Mouse (Mus musculus): ENCODE data around the gene Ost4. TPM values are rescaled to one million over a fixed set of nuclear protein-coding genes. Genes with fewer than 3 reads are reported as not detected.

Ost4 gene
- polyA plus RNA-seq, 1 experiment: 174 TPM

GRCm38 (mm10) chr5:30931378-30931777 lies 23.8 kb upstream of the Ost4 start:
- DNase-seq: no peak
- TF ChIP-seq POLR2A (IDR thresholded peaks at IDR 0.05; ENCODE audit: borderline replicate concordance, insufficient read depth, low read length): no peak
- TF ChIP-seq CTCF (IDR thresholded peaks at IDR 0.05; ENCODE audit: borderline replicate concordance, insufficient read depth, low read depth, low read length): no peak
- 73% methylated on average over 4 of the region's 4 CpGs for WGBS
- Histone ChIP-seq H3K27me3 (ENCODE audit: control insufficient read depth, insufficient read depth, low read length) (no peaks in the 10 kb centered on the region), H3K4me1 (ENCODE audit: control insufficient read depth, insufficient read depth, low read length) (0 out of 2 replicates have a peak, but pooled peaks cover 3% of the 10 kb centered on the region), H3K4me3 (replicated peaks; ENCODE audit: insufficient read depth, low read depth, low read length) (no peak overlapping the region), H3K27ac (ENCODE audit: insufficient read depth, low read length) (no peak overlapping the region)

- H3K4me3 ChIP-seq (replicated peaks; ENCODE audit: insufficient read depth, low read depth, low read length): no peak overlapping the region
- H3K27ac ChIP-seq (ENCODE audit: insufficient read depth, low read length): no peak overlapping the region
- no peaks in the 10 kb centered on the region for H3K27me3 ChIP-seq (ENCODE audit: control insufficient read depth, insufficient read depth, low read length)
- TF ChIP-seq CTCF (IDR thresholded peaks at IDR 0.05; ENCODE audit: borderline replicate concordance, insufficient read depth, low read depth, low read length) (no peak), POLR2A (IDR thresholded peaks at IDR 0.05; ENCODE audit: borderline replicate concordance, insufficient read depth, low read length) (no peak)
- no peak for DNase-seq
- 0 out of 2 replicates have a peak, but pooled peaks cover 3% of the 10 kb centered on the region for H3K4me1 ChIP-seq (ENCODE audit: control insufficient read depth, insufficient read depth, low read length)
- 37% methylated on average over 6 of the region's 6 CpGs for WGBS
Measured at GRCm38 (mm10) chr5:30930846-30931245, 23.3 kb upstream of the Ost4 start.

- H3K4me1 ChIP-seq (ENCODE audit: control insufficient read depth, insufficient read depth, low read length): 0 out of 2 replicates have a peak, but pooled peaks cover 3% of the 10 kb centered on the region
- 9% methylated on average over 4 of the region's 4 CpGs for WGBS
- DNase-seq: peak; percentile 79 to 83
- peak; percentile 85 for TF ChIP-seq CTCF (IDR thresholded peaks at IDR 0.05; ENCODE audit: borderline replicate concordance, insufficient read depth, low read depth, low read length)
- TF ChIP-seq POLR2A (IDR thresholded peaks at IDR 0.05; ENCODE audit: borderline replicate concordance, insufficient read depth, low read length): no peak
- H3K27me3 ChIP-seq (ENCODE audit: control insufficient read depth, insufficient read depth, low read length): no peaks in the 10 kb centered on the region
- no peak overlapping the region for H3K4me3 ChIP-seq (replicated peaks; ENCODE audit: insufficient read depth, low read depth, low read length)
- no peak overlapping the region for H3K27ac ChIP-seq (ENCODE audit: insufficient read depth, low read length)
Measured at GRCm38 (mm10) chr5:30930121-30930520, 22.5 kb upstream of the Ost4 start.

- Histone ChIP-seq H3K4me3 (replicated peaks; ENCODE audit: insufficient read depth, low read depth, low read length) (no peak overlapping the region), H3K27ac (ENCODE audit: insufficient read depth, low read length) (no peak overlapping the region), H3K4me1 (ENCODE audit: control insufficient read depth, insufficient read depth, low read length) (0 out of 2 replicates have a peak, but pooled peaks cover 3% of the 10 kb centered on the region), H3K27me3 (ENCODE audit: control insufficient read depth, insufficient read depth, low read length) (no peaks in the 10 kb centered on the region)
- peak; percentile 38 to 57 for DNase-seq
- TF ChIP-seq POLR2A (IDR thresholded peaks at IDR 0.05; ENCODE audit: borderline replicate concordance, insufficient read depth, low read length) (no peak), CTCF (IDR thresholded peaks at IDR 0.05; ENCODE audit: borderline replicate concordance, insufficient read depth, low read depth, low read length) (no peak)
- WGBS: 39% methylated on average over 7 of the region's 7 CpGs
Measured at GRCm38 (mm10) chr5:30927945-30928529, 20.4 kb upstream of the Ost4 start.

GRCm38 (mm10) chr5:30926073-30926472 lies 18.5 kb upstream of the Ost4 start:
- no peak for TF ChIP-seq POLR2A (IDR thresholded peaks at IDR 0.05; ENCODE audit: borderline replicate concordance, insufficient read depth, low read length)
- TF ChIP-seq CTCF (IDR thresholded peaks at IDR 0.05; ENCODE audit: borderline replicate concordance, insufficient read depth, low read depth, low read length): no peak
- 61% methylated on average over 2 of the region's 2 CpGs for WGBS

GRCm38 (mm10) chr5:30925217-30925616 lies 17.6 kb upstream of the Ost4 start:
- Histone ChIP-seq H3K27ac (ENCODE audit: insufficient read depth, low read length) (no peak overlapping the region), H3K4me3 (replicated peaks; ENCODE audit: insufficient read depth, low read depth, low read length) (no peak overlapping the region), H3K4me1 (ENCODE audit: control insufficient read depth, insufficient read depth, low read length) (0 out of 2 replicates have a peak, but pooled peaks cover under 1% of the 10 kb centered on the region), H3K27me3 (ENCODE audit: control insufficient read depth, insufficient read depth, low read length) (no peaks in the 10 kb centered on the region)
- WGBS: 86% methylated on average over 5 of the region's 5 CpGs
- DNase-seq: no peak
- TF ChIP-seq CTCF (IDR thresholded peaks at IDR 0.05; ENCODE audit: borderline replicate concordance, insufficient read depth, low read depth, low read length): no peak
- no peak for TF ChIP-seq POLR2A (IDR thresholded peaks at IDR 0.05; ENCODE audit: borderline replicate concordance, insufficient read depth, low read length)

More at GRCm38 (mm10) chr5:30926073-30926472, 18.5 kb upstream of the Ost4 start:
- H3K27me3 ChIP-seq (ENCODE audit: control insufficient read depth, insufficient read depth, low read length): no peaks in the 10 kb centered on the region
- H3K4me3 ChIP-seq (replicated peaks; ENCODE audit: insufficient read depth, low read depth, low read length): no peak overlapping the region
- DNase-seq: no peak
- H3K4me1 ChIP-seq (ENCODE audit: control insufficient read depth, insufficient read depth, low read length): 0 out of 2 replicates have a peak, but pooled peaks cover 3% of the 10 kb centered on the region
- no peak overlapping the region for H3K27ac ChIP-seq (ENCODE audit: insufficient read depth, low read length)

- TF ChIP-seq POLR2A (IDR thresholded peaks at IDR 0.05; ENCODE audit: borderline replicate concordance, insufficient read depth, low read length) (no peak), CTCF (IDR thresholded peaks at IDR 0.05; ENCODE audit: borderline replicate concordance, insufficient read depth, low read depth, low read length) (no peak)
- H3K4me1 ChIP-seq (ENCODE audit: control insufficient read depth, insufficient read depth, low read length): no peaks in the 10 kb centered on the region
- H3K27me3 ChIP-seq (ENCODE audit: control insufficient read depth, insufficient read depth, low read length): no peaks in the 10 kb centered on the region
- DNase-seq: no peak
- no peak overlapping the region for H3K27ac ChIP-seq (ENCODE audit: insufficient read depth, low read length)
- H3K4me3 ChIP-seq (replicated peaks; ENCODE audit: insufficient read depth, low read depth, low read length): no peak overlapping the region
- 67% methylated on average over 8 of the region's 8 CpGs for WGBS
Measured at GRCm38 (mm10) chr5:30924614-30925013, 17.0 kb upstream of the Ost4 start.

- WGBS: 83% methylated on average over 6 of the region's 6 CpGs
- DNase-seq: no peak
- Histone ChIP-seq H3K27ac (ENCODE audit: insufficient read depth, low read length) (no peak overlapping the region), H3K4me1 (ENCODE audit: control insufficient read depth, insufficient read depth, low read length) (no peaks in the 10 kb centered on the region), H3K4me3 (replicated peaks; ENCODE audit: insufficient read depth, low read depth, low read length) (no peak overlapping the region), H3K27me3 (ENCODE audit: control insufficient read depth, insufficient read depth, low read length) (no peaks in the 10 kb centered on the region)
- TF ChIP-seq POLR2A (IDR thresholded peaks at IDR 0.05; ENCODE audit: borderline replicate concordance, insufficient read depth, low read length) (no peak), CTCF (IDR thresholded peaks at IDR 0.05; ENCODE audit: borderline replicate concordance, insufficient read depth, low read depth, low read length) (no peak)
Measured at GRCm38 (mm10) chr5:30923119-30923518, 15.5 kb upstream of the Ost4 start.
